Mouse (Mus musculus): ENCODE measurements around the gene Glb1. TPM values are rescaled to one million over a fixed set of nuclear protein-coding genes. Genes with fewer than 3 reads are reported as not detected.
"Not testable (repeated sequence)": the region's sequence is repeated elsewhere in the genome, so short reads cannot be mapped to it uniquely, and the experiment has no call there.

The Glb1 gene
- polyA plus RNA-seq, 1 experiment = 59.5 TPM

- Histone ChIP-seq H3K27me3 (ENCODE audit: control insufficient read depth, insufficient read depth, low read length) (no peaks in the 10 kb centered on the region), H3K36me3 (ENCODE audit: control insufficient read depth, insufficient read depth, low read length) (no peaks in the 10 kb centered on the region), H3K4me1 (replicated peaks; ENCODE audit: control insufficient read depth, insufficient read depth, low read length) (peaks cover 21% of the 10 kb centered on the region), H3K4me3 (ENCODE audit: control insufficient read depth, insufficient read depth, low read length) (no peak overlapping the region), H3K27ac (ENCODE audit: control insufficient read depth, insufficient read depth, low read length) (no peak overlapping the region)
- no peak for DNase-seq
- WGBS = 13% methylated on average over 9 of the region's 9 CpGs
- no peak for TF ChIP-seq CTCF (IDR thresholded peaks at IDR 0.05; ENCODE audit: borderline replicate concordance, control insufficient read depth, extremely low read depth, insufficient read depth, low read length, poor library complexity)
- no peak for TF ChIP-seq POLR2A (IDR thresholded peaks at IDR 0.05; ENCODE audit: control insufficient read depth, extremely low read depth, insufficient read depth, low read length, poor library complexity)
These were observed 106.5 kb downstream of the Glb1 start for GRCm38 (mm10) chr9:114507421-114507820.

DNA sequence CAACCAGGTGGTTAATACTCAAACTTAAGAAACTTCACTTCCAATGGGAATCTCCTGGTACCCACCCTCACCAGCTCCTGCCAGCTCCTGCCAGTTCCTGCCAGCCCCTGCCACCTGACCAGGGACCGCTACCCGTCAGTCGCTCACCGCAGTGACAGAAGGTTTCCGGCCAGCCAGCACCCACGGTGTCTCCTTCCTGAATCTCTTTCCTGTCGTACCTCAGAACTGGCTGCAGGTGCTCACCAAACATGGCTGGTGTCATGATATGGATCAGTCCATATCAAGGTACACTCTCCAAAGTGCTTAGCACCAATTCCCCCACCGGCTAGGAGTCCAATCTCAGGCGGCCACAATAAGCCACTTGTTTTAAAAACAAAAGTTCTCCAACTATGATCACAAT, 108.9 kb downstream of the Glb1 start:
- no peak overlapping the region for H3K27ac ChIP-seq (ENCODE audit: control insufficient read depth, insufficient read depth, low read length)
- TF ChIP-seq CTCF (IDR thresholded peaks at IDR 0.05; ENCODE audit: borderline replicate concordance, control insufficient read depth, extremely low read depth, insufficient read depth, low read length, poor library complexity) (no peak), POLR2A (IDR thresholded peaks at IDR 0.05; ENCODE audit: control insufficient read depth, extremely low read depth, insufficient read depth, low read length, poor library complexity) (0 out of 2 replicates have a peak, but pooled peaks have one; percentile 23)
- peak; percentile 50 for DNase-seq

GRCm38 (mm10) chr9:114512831-114513230, 112.0 kb downstream of the Glb1 start:
- Histone ChIP-seq H3K27ac (ENCODE audit: control insufficient read depth, insufficient read depth, low read length) (no peak overlapping the region), H3K27me3 (ENCODE audit: control insufficient read depth, insufficient read depth, low read length) (no peaks in the 10 kb centered on the region), H3K36me3 (ENCODE audit: control insufficient read depth, insufficient read depth, low read length) (no peaks in the 10 kb centered on the region), H3K4me1 (replicated peaks; ENCODE audit: control insufficient read depth, insufficient read depth, low read length) (peaks cover 13% of the 10 kb centered on the region), H3K4me3 (ENCODE audit: control insufficient read depth, insufficient read depth, low read length) (no peak overlapping the region)
- WGBS = 97% methylated on average over 21 of the region's 21 CpGs
- TF ChIP-seq POLR2A (IDR thresholded peaks at IDR 0.05; ENCODE audit: control insufficient read depth, extremely low read depth, insufficient read depth, low read length, poor library complexity) (no peak), CTCF (IDR thresholded peaks at IDR 0.05; ENCODE audit: borderline replicate concordance, control insufficient read depth, extremely low read depth, insufficient read depth, low read length, poor library complexity) (no peak)
- DNase-seq = no peak

More for the DNA sequence above, 108.9 kb downstream of the Glb1 start:
- H3K4me3 ChIP-seq (ENCODE audit: control insufficient read depth, insufficient read depth, low read length) = no peak overlapping the region
- no peaks in the 10 kb centered on the region for H3K36me3 ChIP-seq (ENCODE audit: control insufficient read depth, insufficient read depth, low read length)
- H3K4me1 ChIP-seq (replicated peaks; ENCODE audit: control insufficient read depth, insufficient read depth, low read length) = peaks cover 21% of the 10 kb centered on the region
- no peaks in the 10 kb centered on the region for H3K27me3 ChIP-seq (ENCODE audit: control insufficient read depth, insufficient read depth, low read length)
- WGBS = 3% methylated on average over 9 of the region's 9 CpGs

GRCm38 (mm10) chr9:114515364-114515763, 114.5 kb downstream of the Glb1 start, which contains the start of gene C130032M10Rik:
C130032M10Rik (plus strand) TSS chr9:114515697.
- peaks cover 8% of the 10 kb centered on the region for H3K4me1 ChIP-seq (replicated peaks; ENCODE audit: control insufficient read depth, insufficient read depth, low read length)
- no peak within 1 kb of the TSS for H3K4me3 ChIP-seq (ENCODE audit: control insufficient read depth, insufficient read depth, low read length)
- DNase-seq = no peak
- 80% methylated on average over 11 of the region's 11 CpGs for WGBS
- H3K36me3 ChIP-seq (ENCODE audit: control insufficient read depth, insufficient read depth, low read length) = no peaks in the 10 kb centered on the region
- TF ChIP-seq CTCF (IDR thresholded peaks at IDR 0.05; ENCODE audit: borderline replicate concordance, control insufficient read depth, extremely low read depth, insufficient read depth, low read length, poor library complexity) (no peak), POLR2A (IDR thresholded peaks at IDR 0.05; ENCODE audit: control insufficient read depth, extremely low read depth, insufficient read depth, low read length, poor library complexity) (no peak)
- H3K27me3 ChIP-seq (ENCODE audit: control insufficient read depth, insufficient read depth, low read length) = no peaks in the 10 kb centered on the region
- no peak within 1 kb of the TSS for H3K27ac ChIP-seq (ENCODE audit: control insufficient read depth, insufficient read depth, low read length)

- no peaks in the 10 kb centered on the region for H3K27me3 ChIP-seq (ENCODE audit: control insufficient read depth, insufficient read depth, low read length)
- DNase-seq = no peak
- H3K4me1 ChIP-seq (replicated peaks; ENCODE audit: control insufficient read depth, insufficient read depth, low read length) = no peaks in the 10 kb centered on the region
- H3K36me3 ChIP-seq (ENCODE audit: control insufficient read depth, insufficient read depth, low read length) = no peaks in the 10 kb centered on the region
- H3K4me3 ChIP-seq (ENCODE audit: control insufficient read depth, insufficient read depth, low read length) = no peak overlapping the region
- 83% methylated on average over 13 of the region's 13 CpGs for WGBS
- no peak for TF ChIP-seq POLR2A (IDR thresholded peaks at IDR 0.05; ENCODE audit: control insufficient read depth, extremely low read depth, insufficient read depth, low read length, poor library complexity)
- no peak for TF ChIP-seq CTCF (IDR thresholded peaks at IDR 0.05; ENCODE audit: borderline replicate concordance, control insufficient read depth, extremely low read depth, insufficient read depth, low read length, poor library complexity)
- no peak overlapping the region for H3K27ac ChIP-seq (ENCODE audit: control insufficient read depth, insufficient read depth, low read length)
These were observed 117.1 kb downstream of the Glb1 start for GRCm38 (mm10) chr9:114517924-114518497.

DNA sequence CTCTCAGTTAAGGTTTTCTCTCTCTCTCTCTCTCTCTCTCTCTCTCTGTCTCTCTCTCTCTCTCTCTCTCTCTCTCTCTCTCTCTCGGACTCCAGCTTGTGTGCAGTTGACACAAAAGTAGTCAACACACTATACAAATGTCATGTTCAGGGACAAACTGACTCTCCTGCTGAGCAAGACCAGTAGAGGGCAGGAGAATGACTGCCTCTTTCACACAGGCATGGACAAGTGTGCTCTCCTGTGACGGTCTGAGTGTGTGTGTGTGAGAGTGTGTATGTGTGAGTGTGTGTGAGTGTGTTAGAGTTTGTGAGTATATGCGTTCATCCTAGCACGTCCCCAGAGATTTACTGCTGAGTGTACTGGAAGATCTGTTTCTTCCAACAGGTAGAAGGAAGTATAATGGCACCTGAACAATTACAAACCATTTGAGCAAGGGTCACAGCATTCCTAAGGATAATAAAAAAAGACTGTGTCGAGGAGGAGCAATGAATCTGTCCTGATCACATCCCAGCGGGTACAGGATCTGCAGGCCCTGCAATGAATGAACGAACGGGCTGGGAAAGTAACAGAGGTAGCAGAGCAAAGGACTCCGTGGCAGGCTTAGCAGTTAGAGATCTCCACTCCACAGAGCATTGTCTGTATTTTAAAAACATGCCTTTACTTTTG, 118.1 kb downstream of the Glb1 start:
- Histone ChIP-seq H3K27me3 (ENCODE audit: control insufficient read depth, insufficient read depth, low read length) (no peaks in the 10 kb centered on the region), H3K4me1 (replicated peaks; ENCODE audit: control insufficient read depth, insufficient read depth, low read length) (no peaks in the 10 kb centered on the region), H3K36me3 (ENCODE audit: control insufficient read depth, insufficient read depth, low read length) (no peaks in the 10 kb centered on the region), H3K27ac (ENCODE audit: control insufficient read depth, insufficient read depth, low read length) (no peak overlapping the region), H3K4me3 (ENCODE audit: control insufficient read depth, insufficient read depth, low read length) (no peak overlapping the region)
- DNase-seq = no peak
- no peak for TF ChIP-seq POLR2A (IDR thresholded peaks at IDR 0.05; ENCODE audit: control insufficient read depth, extremely low read depth, insufficient read depth, low read length, poor library complexity)
- TF ChIP-seq CTCF (IDR thresholded peaks at IDR 0.05; ENCODE audit: borderline replicate concordance, control insufficient read depth, extremely low read depth, insufficient read depth, low read length, poor library complexity) = no peak
- 87% methylated on average over 9 of the region's 9 CpGs for WGBS

GRCm38 (mm10) chr9:114520529-114520928, 119.7 kb downstream of the Glb1 start:
- not testable (repeated sequence) for H3K27me3 ChIP-seq (ENCODE audit: control insufficient read depth, insufficient read depth, low read length); DNase-seq; H3K36me3 ChIP-seq (ENCODE audit: control insufficient read depth, insufficient read depth, low read length); H3K27ac ChIP-seq (ENCODE audit: control insufficient read depth, insufficient read depth, low read length); H3K4me1 ChIP-seq (replicated peaks; ENCODE audit: control insufficient read depth, insufficient read depth, low read length); H3K4me3 ChIP-seq (ENCODE audit: control insufficient read depth, insufficient read depth, low read length)
- WGBS = 73% methylated on average over 4 of the region's 4 CpGs
